Mouse (Mus musculus) liver, postnatal 0 days (tissue): ENCODE results near the gene Ucp2. TPM values are rescaled to one million over a fixed set of nuclear protein-coding genes. Genes with fewer than 3 reads are reported as not detected.

Source experiments
- ATAC-seq: fragments of 200-750 bp; cut with Nextera tagmentation; 2 replicates; pipeline ENCODE4 v1.8.0; 2017; ENCODE audit warnings: mild to moderate bottlenecking, moderate library complexity
- DNase-seq: peaks from one replicate; pipeline ENCODE4 v3.0.0-alpha.2; 2016
- H3K27ac ChIP-seq: fragments of 300-500 bp; sonication (generic); 2 replicates; pipeline ENCODE4 v1.5.1; 2014; ENCODE audit warnings: antibody characterized with exemption, moderate library complexity, mild to moderate bottlenecking, low read depth
- H3K27me3 ChIP-seq: fragments of 300-500 bp; sonication (generic); 2 replicates; pipeline ENCODE4 v1.6.1; 2014; ENCODE audit warnings: low read length, control low read depth, mixed read lengths; ENCODE audit not compliant: insufficient read depth
- H3K36me3 ChIP-seq: fragments of 300-500 bp; sonication (generic); replicated peaks from 2 replicates; pipeline ENCODE4 v1.6.1; 2014; ENCODE audit warnings: mild to moderate bottlenecking, control low read depth, low read length, moderate library complexity, mixed read lengths; ENCODE audit not compliant: insufficient read depth
- H3K4me1 ChIP-seq: fragments of 300-500 bp; sonication (generic); 2 replicates; pipeline ENCODE4 v1.6.1; 2014; ENCODE audit warnings: antibody characterized with exemption, mild to moderate bottlenecking, control low read depth; ENCODE audit not compliant: insufficient read depth
- H3K4me2 ChIP-seq: fragments of 300-500 bp; sonication (generic); 2 replicates; pipeline ENCODE4 v1.6.1; 2014; ENCODE audit warnings: low read depth, mild to moderate bottlenecking, low read length, moderate library complexity, mixed read lengths
- H3K4me3 ChIP-seq: fragments of 300-500 bp; sonication (generic); 2 replicates; pipeline ENCODE4 v1.5.1; 2014; ENCODE audit warnings: low read depth, low read length
- H3K9ac ChIP-seq: fragments of 300-500 bp; sonication (generic); replicated peaks from 2 replicates; pipeline ENCODE4 v1.6.1; 2014; ENCODE audit warnings: mild to moderate bottlenecking, moderate library complexity
- H3K9me3 ChIP-seq: fragments of 300-500 bp; sonication (generic); 2 replicates; pipeline ENCODE4 v1.6.1; 2016; ENCODE audit warnings: mild to moderate bottlenecking, control low read depth, low read length, mixed read lengths
- CTCF ChIP-seq: sonication (generic); IDR thresholded peaks from 2 replicates; pipeline ENCODE4 v1.5.1; 2016; ENCODE audit warnings: antibody characterized with exemption, low read depth
- EP300 ChIP-seq: IDR thresholded peaks from 2 replicates; pipeline ENCODE4 v1.6.1; 2016; ENCODE audit warnings: antibody characterized with exemption, low read depth, mild to moderate bottlenecking
- WGBS: fragments of 180-500 bp; shearing (Covaris S2); extraction: QIAGEN DNeasy Blood & Tissue Kit; methylation state at CpG from one replicate; pipeline ENCODE4 v1.1.7; 2014; ENCODE audit not compliant: insufficient replicate concordance; 5-methylcytosine and 5-hydroxymethylcytosine counted together
- polyA plus RNA-seq: library from polyadenylated mRNA; unstranded; fragments of >200 nt; fragmentation: Nextera tagmentation; extraction: Ambion mirVana; gene quantifications from 2 replicates; pipeline ENCODE4 v1.2.1, GENCODE M21; 2015

Gene Ucp2
- polyA plus RNA-seq, 1 experiment from 2014 or later = 530 TPM

DNA sequence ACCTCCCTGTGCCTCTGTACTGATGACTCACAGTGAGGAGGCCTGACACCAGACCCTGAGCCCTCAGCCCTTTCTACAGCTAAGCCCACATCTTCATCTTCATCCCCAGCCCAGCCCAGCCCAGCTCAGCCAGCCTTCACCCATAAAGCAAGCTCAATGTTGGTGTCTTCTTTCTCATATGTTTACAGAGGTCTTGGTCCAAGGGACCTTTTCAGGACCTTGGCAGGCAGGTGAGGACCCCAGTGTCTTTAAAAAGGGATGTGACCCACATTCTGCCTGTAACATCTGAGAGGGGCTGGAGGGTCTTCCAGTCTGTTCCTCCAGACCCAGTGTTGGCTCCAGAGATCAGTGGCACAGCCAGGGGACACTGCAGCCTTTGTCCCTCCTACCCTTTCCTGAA is 6.3 kb downstream of the Ucp2 start:
- Histone ChIP-seq H3K27ac (peak overlapping the region; percentile 58), H3K4me3 (no peak overlapping the region), H3K36me3 (peaks cover 61% of the 10 kb centered on the region), H3K9ac (no peak overlapping the region), H3K4me1 (peaks cover 49% of the 10 kb centered on the region), H3K4me2 (no peak overlapping the region), H3K27me3 (no peaks in the 10 kb centered on the region), H3K9me3 (no peaks in the 10 kb centered on the region)
- TF ChIP-seq EP300 = no peak
- no peak for TF ChIP-seq CTCF
- no peak for DNase-seq
- ATAC-seq = no peak

DNA sequence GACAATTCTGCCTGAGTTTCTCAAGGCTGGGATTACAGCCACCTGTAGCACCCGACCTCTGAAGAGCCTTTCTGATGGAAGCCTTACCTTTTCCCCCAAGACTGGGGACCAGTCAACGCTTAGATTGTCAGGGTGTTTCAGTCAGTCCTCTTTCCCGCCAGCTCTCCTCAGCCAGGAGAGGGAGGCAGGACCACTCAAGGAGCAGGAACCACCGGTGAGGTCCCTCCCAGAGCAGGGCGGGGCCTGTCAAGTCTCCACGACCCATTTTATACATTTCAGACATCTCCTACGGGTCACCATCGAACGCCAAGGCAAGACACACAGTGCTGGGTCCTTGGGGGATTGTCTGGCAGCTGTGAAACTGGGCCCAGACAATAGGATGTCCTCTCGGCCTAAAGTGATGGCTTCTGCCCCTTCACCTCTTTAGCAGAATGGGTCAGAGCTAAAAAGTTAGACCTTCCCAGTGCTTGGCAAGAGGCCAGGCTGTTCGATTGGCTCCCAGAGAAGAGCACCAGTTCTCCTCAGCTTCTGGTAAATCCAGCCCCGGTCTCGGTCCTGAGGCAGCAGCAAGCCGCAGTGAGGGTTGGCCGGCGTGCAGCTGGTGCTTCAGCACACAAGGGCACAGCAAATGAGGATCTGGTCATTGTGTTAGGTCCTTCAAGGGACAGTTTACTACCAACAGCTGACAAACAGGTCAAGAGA is 7.3 kb downstream of the Ucp2 start:
- Histone ChIP-seq H3K4me3 (no peak overlapping the region), H3K4me1 (peaks cover 43% of the 10 kb centered on the region), H3K4me2 (no peak overlapping the region), H3K36me3 (peaks cover 53% of the 10 kb centered on the region), H3K27me3 (no peaks in the 10 kb centered on the region), H3K9me3 (no peaks in the 10 kb centered on the region), H3K9ac (no peak overlapping the region; the same call in 1 of the 2 replicates), H3K27ac (peak overlapping the region; percentile 58)
- DNase-seq (peak; percentile 60), ATAC-seq (no peak)
- TF ChIP-seq EP300 = peak; percentile 22; the same call in 1 of the 2 replicates
- no peak for TF ChIP-seq CTCF
- WGBS = 62% methylated on average over 16 of the region's 16 CpGs

DNA sequence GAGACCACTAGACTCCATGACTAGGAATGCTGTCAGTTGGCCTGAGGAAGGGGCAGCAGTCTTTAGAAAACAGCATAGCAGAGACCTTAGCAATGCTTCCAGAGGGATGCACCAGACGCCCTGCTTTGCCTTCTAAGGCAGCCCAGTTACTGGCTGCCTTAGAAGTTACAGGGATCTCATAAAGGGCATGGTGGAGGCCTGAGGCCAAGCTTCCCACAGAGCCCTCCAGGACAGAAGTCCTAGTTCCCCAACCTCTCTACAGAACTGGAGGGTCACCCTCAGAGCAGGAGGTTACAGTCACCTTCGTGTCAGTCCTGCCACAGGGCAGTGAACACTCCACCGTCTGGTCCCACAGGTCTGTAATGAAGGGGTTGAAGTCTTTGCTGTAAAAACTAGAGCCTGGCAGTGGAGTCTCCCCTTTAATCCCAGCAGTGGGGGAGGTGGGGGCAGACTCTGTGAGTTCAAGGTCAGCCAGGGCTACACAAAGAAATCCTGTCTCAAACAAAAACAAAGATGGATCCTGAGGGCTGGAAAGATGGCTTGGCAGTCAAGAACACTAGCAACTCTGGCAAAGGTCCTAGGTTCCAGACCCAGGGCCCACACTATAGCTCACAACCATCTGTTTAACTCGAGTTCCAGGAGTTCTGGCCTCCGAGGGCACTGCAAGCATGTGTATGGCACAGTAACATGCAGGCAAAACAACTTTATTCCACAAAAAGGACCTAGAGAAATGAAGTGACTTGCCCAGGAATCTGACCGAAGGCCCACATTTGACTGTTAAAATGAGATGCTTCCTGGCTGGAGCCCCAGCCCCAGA is 8.1 kb downstream of the Ucp2 start:
- WGBS = 62% methylated on average over 6 of the region's 6 CpGs
- H3K4me3 ChIP-seq = no peak overlapping the region
- no peak overlapping the region for H3K9ac ChIP-seq
- H3K4me1 ChIP-seq = peaks cover 37% of the 10 kb centered on the region
- ATAC-seq (0 out of 2 replicates have a peak, but pooled peaks have one; percentile 1), DNase-seq (peak; percentile 34)
- TF ChIP-seq CTCF (no peak), EP300 (0 out of 2 replicates have a peak, but pooled peaks have one; percentile 2)
- peak overlapping the region; percentile 58 for H3K27ac ChIP-seq
- H3K27me3 ChIP-seq = no peaks in the 10 kb centered on the region
- H3K9me3 ChIP-seq = no peaks in the 10 kb centered on the region
- H3K4me2 ChIP-seq = no peak overlapping the region
- H3K36me3 ChIP-seq = peaks cover 45% of the 10 kb centered on the region

DNA sequence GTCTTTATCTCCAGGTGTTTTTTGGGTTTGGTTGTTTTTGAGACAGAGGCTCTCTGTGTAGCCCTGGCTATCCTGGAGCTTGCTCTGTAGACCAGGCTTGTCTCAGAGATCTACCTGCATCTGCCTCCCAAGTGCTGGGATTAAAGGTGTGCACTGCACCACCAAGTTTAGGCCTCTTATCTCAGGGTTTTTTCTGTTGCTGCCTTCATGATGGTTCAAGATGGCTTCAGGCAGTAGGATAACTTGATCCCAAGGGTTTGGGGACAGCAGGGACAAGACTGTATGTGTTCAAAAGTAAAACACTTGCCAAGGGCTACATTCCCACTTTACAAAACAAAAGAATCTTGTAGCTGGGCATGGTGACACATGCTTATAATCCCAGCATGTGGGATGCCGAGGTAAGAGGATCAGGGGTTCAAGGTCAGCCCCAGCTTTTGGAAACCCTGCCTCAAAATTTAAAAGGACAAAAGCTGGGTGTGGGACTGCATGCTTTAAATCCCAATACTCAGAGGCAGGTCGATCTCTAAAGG is 8.8 kb downstream of the Ucp2 start:
- H3K27me3 ChIP-seq = no peaks in the 10 kb centered on the region
- H3K9ac ChIP-seq = no peak overlapping the region
- no peak for TF ChIP-seq EP300
- TF ChIP-seq CTCF = no peak
- 0 out of 2 replicates have a peak, but pooled peaks have one; percentile 5 for ATAC-seq
- 39% methylated on average over 2 of the region's 2 CpGs for WGBS
- no peaks in the 10 kb centered on the region for H3K9me3 ChIP-seq
- peak overlapping the region; percentile 58 for H3K27ac ChIP-seq
- H3K4me2 ChIP-seq = no peak overlapping the region
- peaks cover 38% of the 10 kb centered on the region for H3K36me3 ChIP-seq
- no peak overlapping the region for H3K4me3 ChIP-seq
- no peak for DNase-seq
- peaks cover 30% of the 10 kb centered on the region for H3K4me1 ChIP-seq

DNA sequence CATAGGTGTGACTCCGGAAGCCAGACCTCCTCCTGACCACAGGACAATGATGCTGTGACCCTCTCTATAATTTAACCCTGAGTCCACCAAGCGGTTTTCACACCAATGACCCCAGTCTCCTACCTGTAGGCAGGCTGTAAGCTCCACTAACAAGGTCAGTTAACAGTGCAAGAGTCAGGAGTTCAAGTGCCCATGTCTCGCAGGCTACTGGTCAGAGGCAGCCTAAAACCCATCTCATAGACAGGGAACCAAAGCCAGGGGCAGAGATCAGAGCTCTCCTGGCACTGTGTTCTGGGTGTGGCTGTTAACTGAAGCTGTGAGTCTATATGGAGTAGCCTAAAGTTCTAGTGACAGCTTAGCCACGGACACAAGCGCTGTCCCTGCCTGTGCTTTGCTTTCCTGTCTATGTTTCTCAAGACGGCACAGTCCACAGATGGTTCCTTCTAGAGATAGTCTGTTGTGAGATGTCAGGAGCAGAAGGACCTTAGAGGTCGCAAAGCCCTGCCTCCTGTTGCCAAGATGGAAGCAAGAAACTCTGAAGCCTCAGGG is 9.3 kb downstream of the Ucp2 start:
- Histone ChIP-seq H3K9ac (no peak overlapping the region), H3K9me3 (no peaks in the 10 kb centered on the region), H3K36me3 (peaks cover 32% of the 10 kb centered on the region), H3K4me1 (peaks cover 27% of the 10 kb centered on the region), H3K27ac (peak overlapping the region; percentile 58), H3K27me3 (no peaks in the 10 kb centered on the region), H3K4me2 (peak overlapping the region; percentile 2; the same call in 1 of the 2 replicates), H3K4me3 (no peak overlapping the region)
- no peak for TF ChIP-seq CTCF
- no peak for TF ChIP-seq EP300
- ATAC-seq (peak; percentile 28), DNase-seq (peak; percentile 43)
- WGBS = 48% methylated on average over 7 of the region's 7 CpGs

DNA sequence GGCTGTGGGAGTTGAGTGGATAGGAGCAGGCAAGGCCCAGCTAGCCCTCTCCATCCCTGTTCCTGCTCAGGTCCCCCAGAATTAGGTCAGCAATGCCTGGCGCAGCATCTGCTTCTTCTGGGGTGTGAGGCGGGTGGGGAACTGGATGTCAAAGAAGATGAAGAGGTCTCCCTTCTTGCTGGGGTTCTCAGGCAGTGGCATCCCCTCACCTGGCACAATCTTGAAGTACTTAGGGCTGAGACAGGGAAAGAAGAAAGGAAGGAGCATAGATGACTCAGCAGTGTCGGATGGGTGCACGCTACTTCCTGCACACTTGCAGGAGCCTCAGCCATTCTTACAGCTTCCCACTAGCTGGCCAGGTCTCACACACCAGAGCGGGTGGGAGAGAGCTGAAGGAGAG is 9.9 kb downstream of the Ucp2 start:
- peaks cover 26% of the 10 kb centered on the region for H3K36me3 ChIP-seq
- peak overlapping the region; percentile 2; the same call in 1 of the 2 replicates for H3K4me2 ChIP-seq
- H3K9ac ChIP-seq = no peak overlapping the region
- H3K4me3 ChIP-seq = no peak overlapping the region
- ATAC-seq = peak; percentile 24; the same call in 1 of the 2 replicates
- H3K4me1 ChIP-seq = peaks cover 27% of the 10 kb centered on the region
- no peaks in the 10 kb centered on the region for H3K27me3 ChIP-seq
- WGBS = 44% methylated on average over 5 of the region's 5 CpGs
- peak; percentile 45 for DNase-seq
- H3K27ac ChIP-seq = peak overlapping the region; percentile 58
- no peak for TF ChIP-seq CTCF
- no peak for TF ChIP-seq EP300
- H3K9me3 ChIP-seq = no peaks in the 10 kb centered on the region
